Mouse (Mus musculus) erythroblast, embryonic 14.5 days (primary cell): ENCODE measurements around the gene Nhlrc1. TPM values are rescaled to one million over a fixed set of nuclear protein-coding genes. Genes with fewer than 3 reads are reported as not detected.

Experiments
- H3K27me3 ChIP-seq: 2 replicates; pipeline ENCODE4 v1.6.1; 2012; ENCODE audit warnings: inconsistent platforms; ENCODE audit not compliant: control insufficient read depth
- H3K36me3 ChIP-seq: 2 replicates; pipeline ENCODE4 v1.6.1; 2012; ENCODE audit warnings: mild to moderate bottlenecking, inconsistent platforms; ENCODE audit not compliant: control insufficient read depth
- H3K4me1 ChIP-seq: 2 replicates; pipeline ENCODE4 v1.6.1; 2012; ENCODE audit warnings: inconsistent platforms; ENCODE audit not compliant: control insufficient read depth
- H3K4me3 ChIP-seq: replicated peaks from 2 replicates; pipeline ENCODE3; 2012; ENCODE audit warnings: moderate library complexity, mild to moderate bottlenecking, inconsistent platforms
- H3K9me3 ChIP-seq: 2 replicates; pipeline ENCODE4 v1.6.1; 2012; ENCODE audit warnings: low read length, inconsistent platforms, mixed read lengths; ENCODE audit not compliant: control insufficient read depth
- GATA1 ChIP-seq: IDR thresholded peaks from 2 replicates; pipeline ENCODE4 v1.6.1; 2012; ENCODE audit warnings: low read length, inconsistent platforms, mixed read lengths
- TAL1 ChIP-seq: IDR thresholded peaks from 3 replicates; pipeline ENCODE4 v1.6.1; 2012; ENCODE audit warnings: low read length, inconsistent platforms, mixed read lengths
- polyA plus RNA-seq: library from polyadenylated mRNA; stranded (reverse); fragments of >175 nt; gene quantifications from 2 replicates; pipeline ENCODE4 v1.2.3, GENCODE M21; 2012

Nhlrc1 gene
- polyA plus RNA-seq, 1 experiment = not detected

DNA sequence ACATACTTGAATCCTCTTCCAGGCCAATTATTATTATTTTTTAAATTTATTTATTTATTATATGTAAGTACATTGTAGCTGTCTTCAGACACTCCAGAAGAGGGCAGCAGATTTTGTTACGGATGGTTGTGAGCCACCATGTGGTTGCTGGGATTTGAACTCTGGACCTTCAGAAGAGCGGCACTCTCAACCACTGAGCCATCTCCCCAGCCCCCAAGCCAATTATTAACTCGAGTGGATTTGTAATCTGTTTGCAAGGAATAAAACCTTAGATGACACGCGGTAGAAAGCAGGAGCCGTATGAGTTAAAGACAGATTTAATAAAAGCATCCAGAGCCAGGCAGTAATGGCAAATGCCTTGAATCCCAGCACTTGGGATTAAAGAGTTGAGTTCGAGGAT lies 5.1 kb upstream of the Nhlrc1 start:
- no peaks in the 10 kb centered on the region for H3K9me3 ChIP-seq
- H3K4me3 ChIP-seq = no peak overlapping the region
- TF ChIP-seq TAL1 (no peak), GATA1 (no peak)
- H3K4me1 ChIP-seq = peaks cover 1% of the 10 kb centered on the region
- no peaks in the 10 kb centered on the region for H3K36me3 ChIP-seq
- H3K27me3 ChIP-seq = peaks cover 1% of the 10 kb centered on the region

DNA sequence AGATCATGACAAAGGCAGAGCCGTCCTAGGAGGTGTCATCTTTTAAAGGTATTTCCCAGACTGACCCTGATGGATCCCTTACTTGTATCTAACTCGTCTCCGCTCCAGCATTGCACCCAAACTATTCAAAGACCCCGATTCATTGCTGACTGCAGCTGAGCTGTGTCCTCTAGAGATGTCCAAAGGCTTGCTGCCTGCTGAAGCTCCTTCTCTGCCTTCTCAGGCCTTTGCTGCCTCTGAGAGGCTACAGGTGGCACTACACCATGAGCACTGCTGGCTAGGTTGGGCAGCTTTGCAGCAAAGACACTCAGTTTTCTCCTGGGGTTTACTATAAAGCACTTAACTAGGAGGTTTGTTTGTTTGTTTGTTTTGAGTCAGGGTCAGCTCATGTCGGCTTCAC lies 2.6 kb upstream of the Nhlrc1 start:
- Histone ChIP-seq H3K9me3 (no peaks in the 10 kb centered on the region), H3K36me3 (no peaks in the 10 kb centered on the region), H3K4me3 (no peak overlapping the region), H3K4me1 (peaks cover 12% of the 10 kb centered on the region), H3K27me3 (peaks cover 15% of the 10 kb centered on the region)
- no peak for TF ChIP-seq GATA1
- no peak for TF ChIP-seq TAL1

DNA sequence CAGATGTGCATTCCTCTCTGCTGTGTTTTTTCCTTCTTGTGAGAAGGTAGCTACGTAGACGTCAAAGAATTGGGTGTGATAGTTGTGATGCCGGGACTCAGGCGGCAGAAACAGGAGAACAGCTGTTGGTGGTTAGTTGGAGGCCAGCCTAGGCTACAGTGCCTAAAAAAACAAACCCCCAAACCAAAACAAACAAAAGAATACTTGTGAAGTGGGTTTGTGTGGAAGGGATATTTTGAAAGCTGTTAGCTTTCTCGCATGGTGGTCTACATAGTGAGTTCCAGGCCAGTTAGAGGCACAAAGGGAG lies 498 bp upstream of the Nhlrc1 start:
- Histone ChIP-seq H3K4me3 (no peak overlapping the region), H3K9me3 (0 out of 2 replicates have a peak, but pooled peaks cover 2% of the 10 kb centered on the region)
- no peak for TF ChIP-seq TAL1
- TF ChIP-seq GATA1 = no peak

DNA sequence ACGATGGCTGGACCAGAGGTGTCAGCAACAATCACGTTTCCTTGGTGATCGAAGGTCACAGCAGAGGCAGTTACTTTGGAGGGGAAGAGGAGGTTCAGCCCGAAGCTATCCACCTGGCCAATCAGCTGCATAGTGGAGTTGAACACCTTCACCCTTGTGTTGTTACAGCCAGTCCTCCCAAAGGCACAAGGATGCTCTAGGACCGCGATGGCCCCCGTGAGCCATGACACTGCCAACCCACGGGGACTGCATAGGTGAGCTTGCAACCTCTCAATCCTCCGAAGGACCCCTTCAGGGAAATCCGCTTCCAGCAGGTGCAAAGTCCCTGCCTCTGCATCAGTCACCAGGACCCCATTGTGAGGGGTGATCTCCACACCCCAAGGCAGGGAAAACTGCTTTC lies 910 bp downstream of the Nhlrc1 start:
- peaks cover 12% of the 10 kb centered on the region for H3K4me1 ChIP-seq
- no peak for TF ChIP-seq GATA1
- TF ChIP-seq TAL1 = no peak
- no peaks in the 10 kb centered on the region for H3K36me3 ChIP-seq
- H3K4me3 ChIP-seq = no peak overlapping the region
- H3K27me3 ChIP-seq = peaks cover 15% of the 10 kb centered on the region
- 0 out of 2 replicates have a peak, but pooled peaks cover 3% of the 10 kb centered on the region for H3K9me3 ChIP-seq

More for the DNA sequence above, 498 bp upstream of the Nhlrc1 start:
- Histone ChIP-seq H3K36me3 (no peaks in the 10 kb centered on the region), H3K27me3 (peaks cover 15% of the 10 kb centered on the region), H3K4me1 (peaks cover 12% of the 10 kb centered on the region)

DNA sequence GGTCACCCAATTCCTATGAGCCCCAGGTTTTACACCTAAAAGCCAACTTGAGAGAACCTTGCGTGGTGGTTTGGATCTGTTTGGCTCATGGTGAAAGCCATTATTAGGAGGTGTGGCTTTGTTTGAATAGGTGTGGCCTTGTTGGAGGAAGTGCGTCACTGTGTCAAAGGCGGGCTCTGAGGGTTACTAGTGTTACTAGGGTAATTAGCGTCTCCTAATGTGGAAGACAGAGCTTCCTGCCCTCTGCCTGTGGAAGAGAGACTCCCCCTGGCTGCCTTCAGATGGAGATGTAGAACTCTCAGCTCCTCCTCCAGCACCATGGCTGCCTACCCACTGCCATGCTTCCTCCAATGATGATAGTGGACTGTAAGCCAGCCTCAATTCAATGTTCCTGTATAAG lies 13.1 kb downstream of the Nhlrc1 start:
- TF ChIP-seq TAL1 (no peak), GATA1 (no peak)
- no peaks in the 10 kb centered on the region for H3K4me1 ChIP-seq
- H3K27me3 ChIP-seq = no peaks in the 10 kb centered on the region
- no peaks in the 10 kb centered on the region for H3K9me3 ChIP-seq
- no peaks in the 10 kb centered on the region for H3K36me3 ChIP-seq
- no peak overlapping the region for H3K4me3 ChIP-seq

DNA sequence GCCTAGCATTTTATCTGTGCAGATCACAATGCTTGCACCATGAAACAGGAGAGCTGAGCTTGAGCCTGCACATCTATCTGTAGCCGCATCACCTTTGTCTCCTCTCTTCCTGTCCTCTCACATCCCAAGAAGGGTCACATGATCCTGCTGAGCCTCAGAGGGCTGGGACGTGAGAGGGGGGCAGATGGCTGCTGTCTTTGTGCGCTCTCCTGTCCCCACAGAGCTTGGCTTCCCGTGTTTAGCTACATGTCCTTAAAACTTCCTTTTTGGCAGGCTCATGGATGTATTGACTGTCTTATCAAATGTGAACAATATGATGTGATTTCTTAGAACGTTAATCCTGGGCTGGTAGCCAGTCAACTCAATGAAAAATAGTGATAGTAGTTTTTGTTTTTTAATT lies 15.2 kb downstream of the Nhlrc1 start:
- Histone ChIP-seq H3K27me3 (no peaks in the 10 kb centered on the region), H3K4me3 (no peak overlapping the region), H3K4me1 (no peaks in the 10 kb centered on the region), H3K36me3 (no peaks in the 10 kb centered on the region), H3K9me3 (no peaks in the 10 kb centered on the region)
- TF ChIP-seq GATA1 (no peak), TAL1 (no peak)

DNA sequence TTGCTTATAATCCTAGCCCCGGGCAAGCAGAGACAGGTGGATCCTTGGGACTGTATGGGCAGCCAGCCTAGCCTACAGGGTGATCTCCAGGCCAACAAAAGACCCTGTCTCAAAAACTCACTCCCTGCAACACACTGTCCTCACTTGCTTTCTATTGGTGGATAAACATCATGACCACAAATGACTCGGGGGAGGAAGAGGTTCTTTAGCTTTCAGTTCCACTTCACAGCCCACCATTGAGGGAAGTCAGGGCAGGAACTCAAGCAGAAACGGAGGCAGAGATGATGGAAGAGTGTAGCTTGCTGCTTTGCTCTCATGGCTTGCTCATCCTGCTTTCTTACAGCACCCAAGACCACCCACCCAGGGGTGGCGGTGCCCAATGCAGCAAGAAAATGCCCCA lies 17.3 kb downstream of the Nhlrc1 start:
- Histone ChIP-seq H3K36me3 (no peaks in the 10 kb centered on the region), H3K27me3 (no peaks in the 10 kb centered on the region), H3K9me3 (no peaks in the 10 kb centered on the region), H3K4me3 (no peak overlapping the region), H3K4me1 (no peaks in the 10 kb centered on the region)
- TF ChIP-seq TAL1 = no peak
- no peak for TF ChIP-seq GATA1

DNA sequence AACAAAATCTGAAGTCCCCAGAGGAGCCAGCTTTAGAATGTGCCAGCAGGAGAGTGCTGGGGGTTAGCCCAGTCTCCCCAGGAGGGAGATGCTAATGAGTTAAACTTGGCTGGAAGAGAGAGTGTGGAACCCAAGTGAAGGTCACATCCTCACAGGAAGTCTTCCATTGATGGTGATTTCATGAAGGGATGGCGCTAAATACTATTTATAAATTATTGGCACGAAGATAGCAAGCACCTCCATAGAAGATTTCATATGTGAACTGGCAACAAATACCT lies 21.4 kb downstream of the Nhlrc1 start:
- H3K9me3 ChIP-seq = no peaks in the 10 kb centered on the region
- no peaks in the 10 kb centered on the region for H3K4me1 ChIP-seq
- no peaks in the 10 kb centered on the region for H3K36me3 ChIP-seq
- H3K27me3 ChIP-seq = no peaks in the 10 kb centered on the region
- H3K4me3 ChIP-seq = no peak overlapping the region
- no peak for TF ChIP-seq TAL1
- TF ChIP-seq GATA1 = no peak

DNA sequence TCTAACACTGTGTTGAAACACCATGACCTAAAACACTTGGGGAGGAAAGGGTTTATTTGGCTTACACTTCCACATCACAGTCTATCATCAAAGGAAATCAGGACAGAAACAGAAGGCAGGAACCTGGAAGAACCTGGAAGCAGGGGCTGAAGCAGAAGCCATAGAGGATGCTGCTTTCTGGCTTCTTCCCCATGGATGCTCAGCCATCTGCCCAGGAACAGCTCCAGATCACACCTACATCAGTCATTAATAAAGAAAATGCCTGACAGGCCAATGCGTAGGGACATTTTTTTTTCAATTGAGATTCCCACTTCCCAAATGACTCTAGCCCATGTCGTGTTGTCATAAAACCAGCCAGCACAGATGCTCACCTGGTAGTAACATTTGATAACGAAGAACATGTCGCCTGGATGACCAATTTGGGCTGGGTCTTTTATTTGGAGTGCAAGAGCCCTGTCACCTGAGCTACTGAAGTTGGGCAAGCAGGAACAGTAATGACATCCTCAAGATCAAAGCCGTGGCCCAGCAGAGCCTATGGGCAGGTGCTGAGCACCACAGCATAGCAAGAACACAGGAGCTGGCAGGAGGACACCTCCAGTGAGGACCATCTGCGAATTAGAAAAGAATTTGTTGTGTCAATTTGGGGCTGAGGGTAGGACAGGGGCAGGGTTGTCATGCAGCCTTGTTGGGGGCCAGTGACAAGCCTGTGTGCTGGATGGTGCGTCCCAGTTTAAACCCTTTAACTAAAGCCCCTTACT lies 22.0 kb downstream of the Nhlrc1 start:
- H3K9me3 ChIP-seq = no peaks in the 10 kb centered on the region
- no peak overlapping the region for H3K4me3 ChIP-seq
- no peaks in the 10 kb centered on the region for H3K4me1 ChIP-seq
- TF ChIP-seq TAL1 (no peak), GATA1 (no peak)
- no peaks in the 10 kb centered on the region for H3K27me3 ChIP-seq
- no peaks in the 10 kb centered on the region for H3K36me3 ChIP-seq
